Mouse (Mus musculus) kidney, postnatal 4 days (tissue): ENCODE measurements around the gene Asic2.

ENCODE experiments used
- DNase-seq, 2 experiments: peaks; one replicate each; pipeline ENCODE4 v3.0.0; 2021; ENCODE audit warnings: mixed read lengths in 2 of 2

The Asic2 gene

DNA sequence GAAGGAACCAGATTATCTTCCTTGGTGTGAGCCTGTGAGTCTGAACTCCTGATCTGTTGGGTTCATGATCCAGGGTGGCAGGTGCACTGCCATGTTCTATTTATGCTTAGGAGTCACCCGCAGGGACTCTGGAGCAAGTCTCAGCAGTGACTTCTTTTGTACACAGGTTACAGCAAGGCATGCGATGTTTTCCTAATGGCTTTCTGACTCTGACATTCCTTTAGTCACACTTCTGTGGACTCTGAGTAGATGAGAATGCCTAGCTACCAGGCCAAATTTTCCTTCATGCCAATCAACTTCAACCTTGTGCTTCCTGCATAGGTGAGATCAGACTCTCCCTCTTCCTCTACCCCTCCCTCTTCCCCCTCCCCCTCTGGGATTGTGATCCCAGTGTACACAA, 1132.9 kb downstream of the Asic2 start:
- no peak for DNase-seq
